11 mouse cellular contexts compared by ENCODE assay signal in the genomic region with DNA sequence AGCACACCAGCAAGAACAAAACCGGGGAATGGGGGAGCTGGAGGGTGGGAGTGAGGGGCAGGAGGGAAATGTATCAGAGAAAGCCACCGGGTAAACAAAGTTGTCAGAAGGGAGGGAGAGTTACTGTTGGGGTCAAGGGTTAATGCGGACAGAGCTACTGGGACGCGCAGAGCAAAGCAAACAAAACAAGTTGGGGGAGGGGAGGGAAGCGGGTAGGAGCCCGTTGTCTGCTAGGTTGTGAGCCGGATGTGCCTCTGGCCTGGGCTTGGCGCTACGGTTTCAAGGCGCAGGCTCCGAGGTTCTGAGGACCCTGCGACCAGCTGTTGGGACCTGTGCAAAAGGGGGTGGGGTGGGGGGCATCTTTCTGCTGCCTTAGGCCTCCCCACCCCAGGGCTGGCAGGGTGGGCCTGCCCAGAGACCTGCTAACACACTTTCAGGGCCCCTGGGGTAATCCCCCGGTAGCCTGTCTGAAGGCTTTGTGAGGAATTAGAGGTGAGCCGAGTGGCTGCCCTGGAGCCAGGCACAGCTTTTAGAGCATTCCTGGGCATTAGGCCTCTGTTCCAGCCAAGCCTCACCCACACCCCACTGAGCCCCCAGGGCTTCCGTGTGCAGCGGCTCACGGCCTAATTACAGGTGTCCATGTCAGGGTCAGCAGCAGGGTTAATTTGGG. TPM values are rescaled to one million over a fixed set of nuclear protein-coding genes. Genes with fewer than 3 reads are reported as not detected.
DNase-seq lines count a peak whose midpoint lies in the region; ATAC-seq and TF ChIP-seq lines count a peak whose summit lies in the region.
"Had no signal": no experiment of that assay in that cellular context is flagged by ENCODE, and none has a peak within 500 bp of the region (broad histone marks: within the 10 kb centered on the region; RNA-seq: fewer than 3 reads in every experiment).

No protein-coding gene starts in this region.

- TF ChIP-seq CTCF in heart, adult 2 months (IDR thresholded peaks at IDR 0.05): no peak

- H3K36me3 ChIP-seq in heart, embryonic 16.5 days (ENCODE audit: control insufficient read depth, insufficient read depth): no peaks in the 10 kb centered on the region
- no peaks in the 10 kb centered on the region for H3K36me3 ChIP-seq in neural tube, embryonic 12.5 days
- H3K36me3 ChIP-seq in heart, adult 2 months (ENCODE audit: control insufficient read depth, insufficient read depth, low read length): no peaks in the 10 kb centered on the region

- TF ChIP-seq POLR2A in heart, adult 2 months (IDR thresholded peaks at IDR 0.05; ENCODE audit: insufficient read depth, low read depth, low read length): no peak

- peak overlapping the region; percentile 10; the same call in 1 of the 2 replicates for H3K4me2 ChIP-seq in heart, embryonic 16.5 days (ENCODE audit: low read depth, low read length)
- H3K4me2 ChIP-seq in neural tube, embryonic 12.5 days (replicated peaks): peak overlapping the region; percentile 14; the same call in 1 of the 2 replicates

- H3K4me1 ChIP-seq in heart, embryonic 16.5 days (ENCODE audit: control insufficient read depth, insufficient read depth, low read length): no peaks in the 10 kb centered on the region
- peaks cover 8% of the 10 kb centered on the region for H3K4me1 ChIP-seq in neural tube, embryonic 12.5 days
- no peaks in the 10 kb centered on the region for H3K4me1 ChIP-seq in heart, adult 2 months (ENCODE audit: control insufficient read depth, insufficient read depth, low read length)

- no peaks in the 10 kb centered on the region for H3K79me2 ChIP-seq in heart, adult 2 months (replicated peaks; ENCODE audit: control insufficient read depth, insufficient read depth, low read length)

- ATAC-seq in heart, embryonic 16.5 days (replicated peaks; ENCODE audit: extremely low read depth, insufficient read depth, low FRiP score): no peak
- no peak for ATAC-seq in neural tube, embryonic 12.5 days (ENCODE audit: low FRiP score, low read depth)
- ATAC-seq in erythroblast, adult 5-6 weeks (replicated peaks; ENCODE audit: low FRiP score, poor library complexity, severe bottlenecking): no peak
- ATAC-seq: CD4-positive, CD25-positive, alpha-beta regulatory T cell, adult 4 months had no signal

- intact Hi-C loops in heart, adult 2 months (cut with DNase I): no loop called here

- no peaks in the 10 kb centered on the region; the same call in 1 of the 2 replicates for H3K27me3 ChIP-seq in heart, embryonic 16.5 days (ENCODE audit: control insufficient read depth, insufficient read depth, low read length)
- H3K27me3 ChIP-seq in neural tube, embryonic 12.5 days (replicated peaks): peaks cover 53% of the 10 kb centered on the region
- H3K27me3 ChIP-seq in heart, adult 2 months (ENCODE audit: control insufficient read depth, insufficient read depth, low read length): no peaks in the 10 kb centered on the region

- no peak for DNase-seq in heart, adult 9 months (ENCODE audit: low spot score in 2 of 2)
- peak; percentile 89 for DNase-seq in embryo, embryonic 9.5 days (ENCODE audit: extremely low spot score)
- peak; percentile 29 to 50 for DNase-seq in kidney, postnatal 25 days
- DNase-seq in cerebellum, adult 11-12 months: no peak
- DNase-seq in heart, adult 2 months: no peak

- no peak overlapping the region for H3K4me3 ChIP-seq in heart, embryonic 16.5 days (ENCODE audit: low read length)
- H3K4me3 ChIP-seq in neural tube, embryonic 12.5 days: no peak overlapping the region
- no peak overlapping the region for H3K4me3 ChIP-seq in heart, adult 2 months

- no peaks in the 10 kb centered on the region for H3K9me3 ChIP-seq in heart, embryonic 16.5 days (replicated peaks; ENCODE audit: control insufficient read depth, low read length)
- no peaks in the 10 kb centered on the region for H3K9me3 ChIP-seq in neural tube, embryonic 12.5 days

- no peak overlapping the region for H3K9ac ChIP-seq in heart, embryonic 16.5 days (ENCODE audit: low read length)
- no peak overlapping the region for H3K9ac ChIP-seq in neural tube, embryonic 12.5 days
- no peak overlapping the region for H3K9ac ChIP-seq in heart, adult 2 months (ENCODE audit: low read depth, low read length)

- no peak for TF ChIP-seq EP300 in heart, adult 2 months (IDR thresholded peaks at IDR 0.05; ENCODE audit: insufficient read depth, low read depth, low read length)

- H3K27ac ChIP-seq in heart, embryonic 16.5 days (ENCODE audit: low read length): no peak overlapping the region
- H3K27ac ChIP-seq in neural tube, embryonic 12.5 days: no peak overlapping the region
- no peak overlapping the region for H3K27ac ChIP-seq in heart, adult 2 months

- WGBS in heart, embryonic 16.5 days: 13% methylated on average over 18 of the region's 18 CpGs
- under 1% methylated on average over 18 of the region's 18 CpGs for WGBS in neural tube, embryonic 12.5 days
- 15% methylated on average over 18 of the region's 18 CpGs for WGBS in heart, adult 2 months

RNA-seq across cellular contexts. Expression of gene Tlx1, which starts 36.6 kb away (rescaled TPM):
- 0.28 and 0.87 TPM in 2 replicates for polyA plus RNA-seq in heart, embryonic 16.5 days (2015; fragmentation: Nextera tagmentation; extraction: Ambion mirVana)
- 2.0 and 2.4 TPM in 2 replicates for polyA plus RNA-seq in neural tube, embryonic 12.5 days (2016; fragmentation: Nextera tagmentation; extraction: Ambion mirVana)
- not detected in 2 replicates for total RNA-seq in erythroblast, adult 5-6 weeks (2015; ENCODE audit: low replicate concordance)
- not detected in 2 replicates for total RNA-seq in erythroblast, adult 5-6 weeks (2017; ENCODE audit: low replicate concordance)
- under 1 TPM; 0.10 to 0.11 TPM for total RNA-seq in heart, adult 2 months (2021)
- polyA plus RNA-seq in heart, adult 2 months (2012; rRNA removed): 0.09 and 0.20 TPM in 2 replicates
- total RNA-seq: gastrocnemius, adult 8-10 months; left cerebral cortex, postnatal 25 days had no signal
- polyA plus RNA-seq: CD4-positive, CD25-positive, alpha-beta regulatory T cell, adult 4 months had no signal

RNA-seq across cellular contexts. Expression of gene Kazald1, which starts 38.9 kb away (rescaled TPM):
- 12.9 and 13.0 TPM in 2 replicates for polyA plus RNA-seq in heart, embryonic 16.5 days (2015; fragmentation: Nextera tagmentation; extraction: Ambion mirVana)
- 0.46 and 0.57 TPM in 2 replicates for polyA plus RNA-seq in neural tube, embryonic 12.5 days (2016; fragmentation: Nextera tagmentation; extraction: Ambion mirVana)
- total RNA-seq in erythroblast, adult 5-6 weeks (2015; ENCODE audit: low replicate concordance): not detected in 2 replicates
- not detected in 2 replicates for total RNA-seq in erythroblast, adult 5-6 weeks (2017; ENCODE audit: low replicate concordance)
- 1 to 10 TPM; 3.6 to 3.9 TPM for total RNA-seq in heart, adult 2 months (2021)
- polyA plus RNA-seq in heart, adult 2 months (2012; rRNA removed): 4.2 and 4.6 TPM in 2 replicates

Comparison
In these comparisons a context has a peak if more than half of its experiments do, and no peak if none do; other contexts are left out.
1. DNase-seq: peak in embryo, embryonic 9.5 days (single experiment) and kidney, postnatal 25 days (2 of 2); none in heart, adult 9 months (0 of 2), cerebellum, adult 11-12 months (single experiment) and heart, adult 2 months (0 of 2).